Mouse (Mus musculus): ENCODE measurements at regions not wholly inside any gene's neighbourhood (a gene's known extent, or its start where the extent isn't known, plus 50 kb on each side); places are given as distances from the start of the nearest gene placed in this dataset.

DNA sequence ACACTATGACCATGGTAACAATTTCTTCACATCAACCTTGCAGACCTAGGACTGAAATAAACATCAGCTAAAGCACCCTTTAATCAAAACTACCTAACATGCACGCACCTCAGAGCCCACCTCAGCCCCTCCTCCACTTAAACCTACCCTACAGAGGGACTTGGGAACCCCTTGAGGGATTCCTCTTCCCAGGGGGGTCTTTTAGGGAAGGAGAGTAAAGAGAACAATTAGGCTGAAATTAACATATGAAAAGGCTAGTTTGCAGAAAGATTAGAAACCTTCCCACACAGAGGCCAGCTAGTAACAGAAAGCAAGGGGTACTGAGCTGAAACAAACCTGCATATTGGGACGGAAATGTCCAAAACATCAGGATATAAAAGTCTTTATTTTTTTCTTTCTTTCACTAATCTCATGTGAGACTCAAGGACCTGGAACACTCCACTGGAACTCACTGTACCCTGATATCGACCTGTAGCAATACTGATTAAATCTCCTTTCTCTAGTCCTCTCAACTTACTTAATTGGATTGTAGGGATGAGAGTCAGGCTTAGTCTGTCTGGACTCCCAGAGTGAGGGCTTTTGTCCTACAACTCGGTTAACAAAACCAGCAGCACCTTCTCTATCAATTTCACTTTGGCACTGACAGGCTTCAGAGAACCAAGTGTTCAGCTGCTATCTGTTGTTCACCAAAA, 281.0 kb upstream of the Gm6657 start:
- DNase-seq (ENCODE audit: low spot score) (no peak), ATAC-seq (ENCODE audit: extremely low read depth, insufficient number of reproducible peaks, low FRiP score, poor library complexity, severe bottlenecking) (no peak)
- H3K27me3 ChIP-seq (ENCODE audit: insufficient read depth, low read length): no peaks in the 10 kb centered on the region; the same call in 1 of the 2 replicates
- no peaks in the 10 kb centered on the region for H3K4me1 ChIP-seq (ENCODE audit: insufficient read depth, low read depth, low read length)
- no peak for TF ChIP-seq GATA2 (IDR thresholded peaks at IDR 0.05; ENCODE audit: borderline replicate concordance, low read depth, low read length)
- TF ChIP-seq TAL1 (conservative IDR thresholded peaks at IDR 0.05; ENCODE audit: low read depth, low read length): no peak
- TF ChIP-seq GATA1 (IDR thresholded peaks at IDR 0.05; ENCODE audit: borderline replicate concordance, low read length): no peak
- no peak for TF ChIP-seq CTCF (IDR thresholded peaks at IDR 0.05; ENCODE audit: low read depth, low read length)
- no peak for TF ChIP-seq POLR2AphosphoS5 (IDR thresholded peaks at IDR 0.05; ENCODE audit: insufficient replicate concordance, low read depth, low read length)
- H3K36me3 ChIP-seq (replicated peaks): no peaks in the 10 kb centered on the region
- H3K4me3 ChIP-seq (ENCODE audit: low read depth, low read length): no peak overlapping the region
- no peaks in the 10 kb centered on the region for H3K9me3 ChIP-seq (replicated peaks)

DNA sequence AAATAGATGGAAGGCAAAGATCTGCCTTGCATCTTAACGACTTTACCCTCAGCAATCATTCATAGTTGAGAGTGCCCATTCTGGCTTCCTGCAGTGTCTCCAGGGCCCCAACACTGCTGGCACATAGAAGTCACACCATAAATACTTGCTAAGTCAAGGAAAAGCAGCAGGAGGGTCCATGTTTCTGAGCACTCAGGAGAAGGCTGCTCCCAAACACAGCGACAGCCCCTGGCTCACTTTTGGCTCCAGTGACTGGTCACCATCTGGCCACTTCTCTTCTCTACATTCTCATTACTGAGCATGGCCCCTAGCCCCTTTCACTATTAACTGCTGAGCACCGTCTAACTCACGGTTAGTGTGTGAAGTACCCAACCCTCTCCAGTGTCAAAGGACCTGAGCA, 265.3 kb upstream of the Gm6657 start:
- ATAC-seq (ENCODE audit: extremely low read depth, insufficient number of reproducible peaks, low FRiP score, poor library complexity, severe bottlenecking) (no peak), DNase-seq (ENCODE audit: low spot score) (no peak)
- TF ChIP-seq TAL1 (conservative IDR thresholded peaks at IDR 0.05; ENCODE audit: low read depth, low read length) (no peak), GATA1 (IDR thresholded peaks at IDR 0.05; ENCODE audit: borderline replicate concordance, low read length) (no peak), GATA2 (IDR thresholded peaks at IDR 0.05; ENCODE audit: borderline replicate concordance, low read depth, low read length) (no peak), CTCF (IDR thresholded peaks at IDR 0.05; ENCODE audit: low read depth, low read length) (no peak), POLR2AphosphoS5 (IDR thresholded peaks at IDR 0.05; ENCODE audit: insufficient replicate concordance, low read depth, low read length) (no peak)
- Histone ChIP-seq H3K4me1 (ENCODE audit: insufficient read depth, low read depth, low read length) (no peaks in the 10 kb centered on the region), H3K27me3 (ENCODE audit: insufficient read depth, low read length) (no peaks in the 10 kb centered on the region; the same call in 1 of the 2 replicates), H3K4me3 (ENCODE audit: low read depth, low read length) (no peak overlapping the region), H3K9me3 (replicated peaks) (no peaks in the 10 kb centered on the region), H3K36me3 (replicated peaks) (no peaks in the 10 kb centered on the region)

DNA sequence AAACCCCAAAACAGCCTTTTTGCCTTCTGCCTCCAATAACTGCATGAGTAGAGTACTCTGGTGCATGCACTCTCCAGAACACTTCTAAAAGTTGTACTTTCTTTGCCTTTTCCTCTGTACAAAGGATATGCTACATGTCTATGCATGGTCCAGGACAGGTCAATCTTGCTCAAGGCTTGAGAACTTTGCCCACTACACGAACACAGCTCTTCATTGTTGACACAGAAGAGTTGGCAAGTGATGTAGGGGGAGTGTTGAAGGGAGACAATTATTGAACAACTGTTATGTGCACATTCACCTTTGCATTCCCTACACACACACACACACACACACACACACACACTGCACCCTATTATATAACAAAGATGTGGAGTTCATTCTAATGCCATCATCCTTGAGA, 264.5 kb upstream of the Gm6657 start:
- DNase-seq (ENCODE audit: low spot score) (no peak), ATAC-seq (ENCODE audit: extremely low read depth, insufficient number of reproducible peaks, low FRiP score, poor library complexity, severe bottlenecking) (no peak)
- no peak overlapping the region for H3K4me3 ChIP-seq (ENCODE audit: low read depth, low read length)
- no peaks in the 10 kb centered on the region for H3K4me1 ChIP-seq (ENCODE audit: insufficient read depth, low read depth, low read length)
- TF ChIP-seq CTCF (IDR thresholded peaks at IDR 0.05; ENCODE audit: low read depth, low read length): no peak
- TF ChIP-seq POLR2AphosphoS5 (IDR thresholded peaks at IDR 0.05; ENCODE audit: insufficient replicate concordance, low read depth, low read length): no peak
- TF ChIP-seq GATA1 (IDR thresholded peaks at IDR 0.05; ENCODE audit: borderline replicate concordance, low read length): no peak
- TF ChIP-seq GATA2 (IDR thresholded peaks at IDR 0.05; ENCODE audit: borderline replicate concordance, low read depth, low read length): no peak
- no peak for TF ChIP-seq TAL1 (conservative IDR thresholded peaks at IDR 0.05; ENCODE audit: low read depth, low read length)
- no peaks in the 10 kb centered on the region; the same call in 1 of the 2 replicates for H3K27me3 ChIP-seq (ENCODE audit: insufficient read depth, low read length)
- H3K36me3 ChIP-seq (replicated peaks): no peaks in the 10 kb centered on the region
- H3K9me3 ChIP-seq (replicated peaks): no peaks in the 10 kb centered on the region

DNA sequence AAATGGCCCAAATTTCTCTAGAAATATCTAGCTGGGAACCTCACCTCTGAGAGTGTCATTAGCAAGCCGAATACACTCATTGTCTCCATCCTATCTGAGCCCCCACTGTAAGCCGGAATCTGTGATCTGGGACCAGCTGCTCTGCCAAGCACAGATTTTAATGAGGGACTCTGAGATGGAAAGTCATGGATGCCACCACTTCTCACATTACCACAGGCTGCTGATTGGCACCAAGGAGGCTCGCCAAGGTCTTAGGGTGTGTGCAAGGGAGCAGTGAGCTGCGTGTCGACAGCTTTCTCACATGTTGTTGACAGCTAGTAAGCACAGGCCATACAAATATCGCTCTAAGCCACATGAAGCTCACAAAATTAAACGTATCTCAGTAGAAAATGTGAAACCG, 250.1 kb upstream of the Gm6657 start:
- Histone ChIP-seq H3K27me3 (ENCODE audit: insufficient read depth, low read length) (peaks cover 3% of the 10 kb centered on the region), H3K36me3 (replicated peaks) (no peaks in the 10 kb centered on the region), H3K4me1 (ENCODE audit: insufficient read depth, low read depth, low read length) (no peaks in the 10 kb centered on the region), H3K4me3 (ENCODE audit: low read depth, low read length) (no peak overlapping the region), H3K9me3 (replicated peaks) (no peaks in the 10 kb centered on the region)
- DNase-seq (ENCODE audit: low spot score) (no peak), ATAC-seq (ENCODE audit: extremely low read depth, insufficient number of reproducible peaks, low FRiP score, poor library complexity, severe bottlenecking) (no peak)
- TF ChIP-seq GATA1 (IDR thresholded peaks at IDR 0.05; ENCODE audit: borderline replicate concordance, low read length): no peak
- no peak for TF ChIP-seq GATA2 (IDR thresholded peaks at IDR 0.05; ENCODE audit: borderline replicate concordance, low read depth, low read length)
- no peak for TF ChIP-seq POLR2AphosphoS5 (IDR thresholded peaks at IDR 0.05; ENCODE audit: insufficient replicate concordance, low read depth, low read length)
- no peak for TF ChIP-seq CTCF (IDR thresholded peaks at IDR 0.05; ENCODE audit: low read depth, low read length)
- no peak for TF ChIP-seq TAL1 (conservative IDR thresholded peaks at IDR 0.05; ENCODE audit: low read depth, low read length)

DNA sequence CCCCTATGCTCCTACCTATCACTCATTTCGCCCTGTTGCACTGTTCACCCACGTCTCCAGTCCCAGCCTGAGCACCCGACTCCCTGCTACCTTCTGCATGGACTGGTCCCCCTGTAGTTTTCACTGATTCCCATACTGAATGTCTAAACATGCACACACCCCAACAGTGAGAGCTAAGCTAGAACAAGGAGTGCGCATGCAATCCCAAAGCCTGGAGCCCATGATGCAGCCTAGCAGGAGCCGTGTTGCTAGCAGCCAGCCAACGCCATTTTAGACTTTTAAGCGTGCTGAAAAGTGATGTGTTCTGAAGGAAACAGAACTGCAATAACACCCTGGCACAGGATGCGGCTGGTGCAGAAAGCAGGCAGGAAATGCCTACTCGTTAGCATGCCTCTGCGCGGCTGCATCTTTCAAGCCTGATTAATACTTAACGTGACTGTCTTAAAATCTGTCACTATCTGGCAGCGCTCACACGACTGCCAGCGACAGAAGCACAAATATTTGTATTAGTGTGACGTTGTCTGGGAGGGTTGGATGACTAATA, 244.5 kb upstream of the Gm6657 start:
- no peaks in the 10 kb centered on the region for H3K4me1 ChIP-seq (ENCODE audit: insufficient read depth, low read depth, low read length)
- H3K9me3 ChIP-seq (replicated peaks): no peaks in the 10 kb centered on the region
- 0 out of 2 replicates have a peak, but pooled peaks cover 4% of the 10 kb centered on the region for H3K27me3 ChIP-seq (ENCODE audit: insufficient read depth, low read length)
- TF ChIP-seq GATA2 (IDR thresholded peaks at IDR 0.05; ENCODE audit: borderline replicate concordance, low read depth, low read length) (no peak), CTCF (IDR thresholded peaks at IDR 0.05; ENCODE audit: low read depth, low read length) (no peak), POLR2AphosphoS5 (IDR thresholded peaks at IDR 0.05; ENCODE audit: insufficient replicate concordance, low read depth, low read length) (no peak), GATA1 (IDR thresholded peaks at IDR 0.05; ENCODE audit: borderline replicate concordance, low read length) (no peak), TAL1 (conservative IDR thresholded peaks at IDR 0.05; ENCODE audit: low read depth, low read length) (no peak)
- ATAC-seq (ENCODE audit: extremely low read depth, insufficient number of reproducible peaks, low FRiP score, poor library complexity, severe bottlenecking): no peak
- no peak for DNase-seq (ENCODE audit: low spot score)
- no peak overlapping the region for H3K4me3 ChIP-seq (ENCODE audit: low read depth, low read length)
- no peaks in the 10 kb centered on the region for H3K36me3 ChIP-seq (replicated peaks)

DNA sequence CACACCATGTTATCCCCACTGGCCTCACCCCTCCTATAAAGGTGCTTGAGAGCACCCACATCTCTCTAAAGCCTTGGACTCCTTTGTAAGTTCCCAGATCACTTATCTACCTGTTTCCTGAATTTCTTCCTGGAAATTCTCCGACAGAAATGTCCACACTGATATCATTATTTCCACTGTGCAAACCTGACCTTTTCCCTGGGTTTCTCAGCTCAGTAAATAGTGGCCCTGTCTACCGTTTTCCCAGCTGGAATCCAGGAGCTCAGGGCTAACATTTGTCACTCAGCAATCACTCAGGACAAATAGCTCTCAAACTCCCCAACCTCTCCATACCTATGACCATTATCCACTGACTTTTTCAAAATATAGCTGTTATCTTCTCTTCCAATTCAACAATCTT, 241.6 kb upstream of the Gm6657 start:
- H3K36me3 ChIP-seq (replicated peaks): no peaks in the 10 kb centered on the region
- no peak for DNase-seq (ENCODE audit: low spot score)
- no peaks in the 10 kb centered on the region for H3K4me1 ChIP-seq (ENCODE audit: insufficient read depth, low read depth, low read length)
- TF ChIP-seq POLR2AphosphoS5 (IDR thresholded peaks at IDR 0.05; ENCODE audit: insufficient replicate concordance, low read depth, low read length): no peak
- ATAC-seq (ENCODE audit: extremely low read depth, insufficient number of reproducible peaks, low FRiP score, poor library complexity, severe bottlenecking): no peak
- H3K9me3 ChIP-seq (replicated peaks): no peaks in the 10 kb centered on the region
- H3K4me3 ChIP-seq (ENCODE audit: low read depth, low read length): no peak overlapping the region
- H3K27me3 ChIP-seq (ENCODE audit: insufficient read depth, low read length): peaks cover 9% of the 10 kb centered on the region; the same call in 1 of the 2 replicates
